Mouse (Mus musculus) liver, embryonic 16.5 days (tissue): ENCODE data around the gene Myo16. TPM values are rescaled to one million over a fixed set of nuclear protein-coding genes. Genes with fewer than 3 reads are reported as not detected.

Experiments used
- ATAC-seq: fragments of 200-750 bp; cut with Nextera tagmentation; 2 replicates; pipeline ENCODE4 v1.8.0; 2017; ENCODE audit warnings: low read depth, mild to moderate bottlenecking, moderate number of reproducible peaks, moderate library complexity
- H3K27ac ChIP-seq: fragments of 300-500 bp; sonication (generic); 2 replicates; pipeline ENCODE4 v1.5.1; 2014; ENCODE audit warnings: mild to moderate bottlenecking, low read length
- H3K27me3 ChIP-seq: fragments of 300-500 bp; sonication (generic); 2 replicates; pipeline ENCODE4 v1.6.1; 2014; ENCODE audit warnings: low read depth, low read length, mixed read lengths; ENCODE audit not compliant: control insufficient read depth, insufficient read depth
- H3K36me3 ChIP-seq: fragments of 300-500 bp; sonication (generic); 2 replicates; pipeline ENCODE4 v1.6.1; 2014; ENCODE audit warnings: mild to moderate bottlenecking; ENCODE audit not compliant: control insufficient read depth, insufficient read depth
- H3K4me1 ChIP-seq: fragments of 300-500 bp; sonication (generic); 2 replicates; pipeline ENCODE4 v1.6.1; 2014; ENCODE audit warnings: low read depth, low read length, mixed read lengths; ENCODE audit not compliant: control insufficient read depth
- H3K4me2 ChIP-seq: fragments of 300-500 bp; sonication (generic); 2 replicates; pipeline ENCODE4 v1.6.1; 2014; ENCODE audit warnings: low read depth, low read length, mixed read lengths
- H3K4me3 ChIP-seq: fragments of 300-500 bp; sonication (generic); 2 replicates; pipeline ENCODE4 v1.5.1; 2014; ENCODE audit warnings: low read depth, mild to moderate bottlenecking, low read length
- H3K9ac ChIP-seq: fragments of 300-500 bp; sonication (generic); 2 replicates; pipeline ENCODE4 v1.6.1; 2014; ENCODE audit warnings: low read depth, low read length
- H3K9me3 ChIP-seq: fragments of 300-500 bp; sonication (generic); replicated peaks from 2 replicates; pipeline ENCODE4 v1.6.1; 2016; ENCODE audit warnings: low read length; ENCODE audit not compliant: control insufficient read depth
- WGBS: fragments of 180-500 bp; shearing (Covaris S2); extraction: QIAGEN DNeasy Blood & Tissue Kit; methylation state at CpG from one replicate; pipeline ENCODE4 v1.1.7; 2014; ENCODE audit not compliant: insufficient replicate concordance; 5-methylcytosine and 5-hydroxymethylcytosine counted together
- polyA plus RNA-seq: library from polyadenylated mRNA; unstranded; fragments of >200 nt; fragmentation: Nextera tagmentation; extraction: Ambion mirVana; gene quantifications from 2 replicates; pipeline ENCODE4 v1.2.1, GENCODE M21; 2015

Myo16 gene
- polyA plus RNA-seq, 1 experiment from 2014 or later: 0.02 TPM

DNA sequence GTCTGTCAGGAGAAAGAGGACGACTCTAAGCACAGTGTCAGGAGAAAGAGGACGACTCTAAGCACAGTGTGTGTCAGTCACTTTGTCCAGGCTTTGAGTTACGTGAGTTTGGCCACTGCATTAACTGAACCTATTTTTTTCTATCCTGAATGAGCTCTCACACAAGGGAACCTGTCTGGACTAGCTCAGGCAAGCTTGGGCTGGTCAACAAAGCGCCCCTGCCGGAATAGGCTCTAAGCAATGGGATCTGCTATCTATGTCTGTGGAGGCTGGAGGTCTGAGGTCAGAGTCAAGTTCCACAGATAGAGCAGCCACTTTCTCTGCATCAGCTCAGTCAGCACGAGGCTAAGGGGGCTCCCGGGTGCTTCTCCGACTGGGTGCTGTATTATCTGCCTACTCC lies 46.3 kb downstream of the Myo16 start:
- Histone ChIP-seq H3K4me1 (no peaks in the 10 kb centered on the region), H3K9me3 (no peaks in the 10 kb centered on the region), H3K4me3 (no peak overlapping the region), H3K36me3 (no peaks in the 10 kb centered on the region), H3K4me2 (no peak overlapping the region), H3K27me3 (no peaks in the 10 kb centered on the region), H3K27ac (no peak overlapping the region), H3K9ac (no peak overlapping the region)
- 54% methylated on average over 8 of the region's 8 CpGs for WGBS
- ATAC-seq: no peak

DNA sequence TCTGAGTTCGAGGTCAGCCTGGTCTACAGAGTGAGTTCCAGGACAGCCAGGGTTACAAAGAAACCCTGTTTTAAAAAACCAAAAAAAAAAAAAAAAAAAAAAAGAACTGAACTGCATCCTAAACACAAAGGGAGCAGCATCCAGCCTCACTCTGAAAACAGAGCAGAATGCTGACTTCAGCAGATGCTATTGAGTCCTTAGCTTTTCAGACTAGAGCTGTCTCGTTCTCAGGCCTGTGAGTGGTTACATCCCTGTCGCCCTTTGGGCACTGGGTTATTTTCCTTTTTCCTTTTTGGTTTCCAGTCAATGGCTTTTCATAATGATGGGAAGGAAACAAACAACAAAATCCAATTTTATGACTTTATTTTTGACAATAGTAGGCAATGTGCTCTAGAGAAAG lies 61.3 kb downstream of the Myo16 start:
- Histone ChIP-seq H3K4me1 (no peaks in the 10 kb centered on the region), H3K4me3 (no peak overlapping the region), H3K9me3 (no peaks in the 10 kb centered on the region), H3K4me2 (no peak overlapping the region), H3K27ac (no peak overlapping the region), H3K9ac (no peak overlapping the region), H3K36me3 (no peaks in the 10 kb centered on the region), H3K27me3 (no peaks in the 10 kb centered on the region)
- 53% methylated on average over 3 of the region's 3 CpGs for whole genome bisulfite sequencing
- no peak for ATAC-seq

GRCm38 (mm10) chr8:10219761-10220276 lies 66.1 kb downstream of the Myo16 start:
- 43% methylated on average over 5 of the region's 5 CpGs for WGBS
- no peak overlapping the region for H3K27ac ChIP-seq
- no peak for ATAC-seq

GRCm38 (mm10) chr8:10222770-10223169 lies 69.1 kb downstream of the Myo16 start:
- no peaks in the 10 kb centered on the region for H3K4me1 ChIP-seq
- ATAC-seq: no peak
- H3K9me3 ChIP-seq: no peaks in the 10 kb centered on the region
- H3K36me3 ChIP-seq: no peaks in the 10 kb centered on the region
- no peaks in the 10 kb centered on the region for H3K27me3 ChIP-seq
- no peak overlapping the region for H3K27ac ChIP-seq
- WGBS: 28% methylated on average over 2 of the region's 2 CpGs
- H3K4me2 ChIP-seq: no peak overlapping the region
- no peak overlapping the region for H3K4me3 ChIP-seq
- H3K9ac ChIP-seq: no peak overlapping the region

More at GRCm38 (mm10) chr8:10219761-10220276, 66.1 kb downstream of the Myo16 start:
- no peaks in the 10 kb centered on the region for H3K9me3 ChIP-seq
- H3K4me2 ChIP-seq: no peak overlapping the region
- no peaks in the 10 kb centered on the region for H3K4me1 ChIP-seq
- H3K9ac ChIP-seq: no peak overlapping the region
- no peaks in the 10 kb centered on the region for H3K27me3 ChIP-seq
- H3K36me3 ChIP-seq: no peaks in the 10 kb centered on the region
- H3K4me3 ChIP-seq: no peak overlapping the region

GRCm38 (mm10) chr8:10223528-10224194 lies 70.0 kb downstream of the Myo16 start:
- 33% methylated on average over 6 of the region's 6 CpGs for WGBS
- Histone ChIP-seq H3K9ac (no peak overlapping the region), H3K4me1 (no peaks in the 10 kb centered on the region), H3K27ac (no peak overlapping the region), H3K27me3 (no peaks in the 10 kb centered on the region), H3K36me3 (no peaks in the 10 kb centered on the region), H3K4me3 (no peak overlapping the region), H3K9me3 (no peaks in the 10 kb centered on the region), H3K4me2 (no peak overlapping the region)
- ATAC-seq: no peak

DNA sequence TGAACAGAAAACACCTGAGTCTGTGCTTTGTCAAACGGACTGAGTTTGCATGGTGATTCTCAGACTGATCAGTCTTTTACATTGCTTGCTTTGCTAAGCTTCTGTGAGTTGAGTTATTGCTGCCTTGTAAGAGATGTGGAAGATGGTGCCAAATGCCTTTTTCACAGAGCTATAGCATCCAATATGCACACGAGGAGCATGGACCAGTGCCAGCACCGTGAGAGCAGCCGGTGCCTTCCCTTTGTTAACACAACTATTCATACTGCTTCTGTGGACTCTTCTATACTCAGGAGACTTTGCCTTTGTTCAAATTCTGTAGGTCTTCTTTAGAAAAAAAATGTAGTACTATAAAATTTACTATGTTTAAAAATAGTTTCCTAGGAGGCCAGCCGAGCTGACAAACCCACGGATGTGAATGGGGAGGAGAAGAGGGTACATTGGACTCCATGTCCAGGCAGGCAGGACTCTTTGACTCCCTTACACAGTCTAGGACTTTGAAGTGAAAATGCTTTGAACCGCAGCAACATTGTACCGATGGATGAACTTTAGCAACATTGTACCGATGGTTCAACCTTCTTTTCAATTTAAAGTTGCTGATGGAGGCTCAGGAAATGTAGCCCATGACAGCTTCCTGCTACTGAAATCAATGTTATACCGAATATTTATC lies 70.7 kb downstream of the Myo16 start:
- no peak for ATAC-seq
- whole genome bisulfite sequencing: 58% methylated on average over 10 of the region's 10 CpGs
- no peaks in the 10 kb centered on the region for H3K4me1 ChIP-seq

DNA sequence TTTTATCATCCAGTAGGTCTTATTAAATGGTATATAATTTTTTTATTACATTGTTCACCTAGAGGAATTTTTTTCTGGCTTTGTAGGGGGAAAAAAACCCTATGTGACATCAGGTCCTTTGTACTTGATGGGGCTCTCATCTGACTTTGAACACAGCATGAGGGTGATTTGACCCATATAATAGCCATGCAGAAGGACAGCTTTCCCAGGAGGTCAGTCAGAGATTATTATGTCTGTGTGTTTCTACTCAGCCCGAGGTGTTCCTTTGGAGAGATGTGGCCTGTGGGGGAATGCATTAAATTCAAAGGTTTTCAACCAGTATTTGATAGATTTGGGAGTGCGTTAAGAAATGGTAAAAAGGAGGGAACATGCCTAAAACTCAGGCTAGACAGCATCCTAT lies 71.3 kb downstream of the Myo16 start:
- 56% methylated on average over 2 of the region's 2 CpGs for WGBS
- Histone ChIP-seq H3K4me2 (no peak overlapping the region), H3K36me3 (no peaks in the 10 kb centered on the region), H3K9me3 (no peaks in the 10 kb centered on the region), H3K4me1 (no peaks in the 10 kb centered on the region), H3K27ac (no peak overlapping the region), H3K27me3 (no peaks in the 10 kb centered on the region), H3K4me3 (no peak overlapping the region), H3K9ac (no peak overlapping the region)
- ATAC-seq: no peak

More for the DNA sequence above, 70.7 kb downstream of the Myo16 start:
- no peaks in the 10 kb centered on the region for H3K27me3 ChIP-seq
- H3K9ac ChIP-seq: no peak overlapping the region
- H3K9me3 ChIP-seq: no peaks in the 10 kb centered on the region
- no peaks in the 10 kb centered on the region for H3K36me3 ChIP-seq
- no peak overlapping the region for H3K4me2 ChIP-seq
- H3K27ac ChIP-seq: no peak overlapping the region
- no peak overlapping the region for H3K4me3 ChIP-seq

GRCm38 (mm10) chr8:10230746-10231369 lies 77.1 kb downstream of the Myo16 start:
- Histone ChIP-seq H3K9me3 (no peaks in the 10 kb centered on the region), H3K4me2 (no peak overlapping the region), H3K27ac (no peak overlapping the region), H3K36me3 (no peaks in the 10 kb centered on the region), H3K4me1 (no peaks in the 10 kb centered on the region), H3K27me3 (no peaks in the 10 kb centered on the region), H3K4me3 (no peak overlapping the region), H3K9ac (no peak overlapping the region)
- 40% methylated on average over 8 of the region's 8 CpGs for WGBS
- no peak for ATAC-seq

DNA sequence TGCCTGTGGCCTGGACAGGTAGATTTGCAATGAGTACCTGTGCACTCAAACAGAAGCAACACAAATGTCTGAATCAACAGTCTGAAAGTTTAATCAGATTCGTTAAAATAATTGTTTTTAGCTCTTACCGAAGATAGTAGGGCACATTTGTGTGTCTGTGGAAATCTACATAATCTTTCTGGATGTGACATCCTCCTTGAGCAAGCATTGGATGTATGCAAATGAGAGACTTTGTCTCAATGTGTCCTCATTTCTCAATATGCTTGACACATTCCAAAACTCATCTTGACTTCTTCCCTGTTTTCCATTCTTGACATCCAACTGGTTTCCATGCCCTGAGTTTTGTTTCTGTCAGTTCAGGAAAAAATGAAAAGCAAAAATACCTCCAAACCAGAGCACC lies 80.8 kb downstream of the Myo16 start:
- Histone ChIP-seq H3K4me3 (no peak overlapping the region), H3K27me3 (no peaks in the 10 kb centered on the region), H3K27ac (no peak overlapping the region), H3K4me2 (no peak overlapping the region), H3K9ac (no peak overlapping the region), H3K4me1 (no peaks in the 10 kb centered on the region), H3K36me3 (no peaks in the 10 kb centered on the region), H3K9me3 (no peaks in the 10 kb centered on the region)
- WGBS: 61% methylated on average over 2 of the region's 2 CpGs
- ATAC-seq: no peak
